Mouse (Mus musculus): ENCODE results near the gene Zfp488.

The Zfp488 gene

DNA sequence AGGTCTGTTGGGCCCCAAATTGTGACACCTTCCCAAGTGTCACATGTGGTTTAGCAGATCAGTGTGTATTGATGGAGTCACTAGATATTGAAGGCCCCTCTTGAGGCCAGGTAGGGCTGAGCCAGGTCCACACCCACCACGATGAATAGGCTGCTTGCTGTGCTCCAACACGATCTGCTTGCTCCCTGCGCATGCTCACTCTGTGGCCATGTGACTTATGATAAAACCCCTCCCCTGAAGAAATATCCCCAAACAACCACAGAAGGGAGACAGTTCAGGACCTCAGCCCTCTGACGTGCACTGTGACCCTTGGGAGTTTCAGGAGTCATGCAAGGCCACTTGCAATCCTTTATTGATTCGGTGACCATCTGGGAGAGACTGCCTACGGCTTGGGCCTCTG is 32.4 kb downstream of the Zfp488 start:
- no peak for DNase-seq (ENCODE audit: low read depth, low spot score)

DNA sequence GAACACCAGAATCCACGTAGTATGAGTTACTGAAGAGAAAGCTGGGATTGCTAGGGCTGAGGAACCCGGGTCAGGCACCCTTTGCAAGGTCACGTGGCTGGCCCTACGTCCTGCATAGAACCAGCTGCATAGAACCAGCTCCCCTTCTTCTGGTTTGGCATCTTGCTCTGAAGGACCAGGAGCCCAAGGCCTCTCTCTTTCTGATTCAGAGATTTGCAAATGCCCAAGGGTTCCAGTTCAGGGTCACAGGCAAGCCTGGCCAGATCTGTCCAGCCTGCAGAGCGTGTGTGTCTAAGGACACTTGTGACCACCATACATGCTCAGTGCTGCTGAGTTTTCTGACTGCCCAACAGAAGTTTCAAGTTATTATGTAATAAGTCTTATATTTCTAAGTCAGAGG is 36.3 kb downstream of the Zfp488 start:
- DNase-seq (ENCODE audit: low read depth, low spot score): no peak

DNA sequence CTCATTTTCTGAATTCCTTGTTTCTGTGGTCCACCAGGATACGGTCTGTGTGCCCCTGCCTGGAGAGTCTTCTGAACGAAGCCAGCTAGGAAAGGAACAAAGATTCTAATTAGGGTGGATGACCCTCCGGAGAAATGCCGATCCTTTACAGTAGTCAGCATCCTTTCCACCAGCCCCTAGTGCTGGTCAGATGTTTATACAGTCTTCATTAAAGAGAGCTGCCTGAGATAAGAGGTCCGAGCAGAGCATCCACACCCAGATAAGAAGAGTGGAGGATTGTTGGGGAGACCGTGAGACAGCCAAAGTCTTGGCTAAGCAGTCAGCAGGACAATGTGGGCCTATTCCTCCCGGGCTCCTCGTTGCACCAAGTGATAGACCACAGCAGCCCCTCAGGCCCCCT is 37.8 kb downstream of the Zfp488 start, which contains the start of gene Gdf2:
Gene Gdf2 (plus strand): TSS at position 301 of the 400 bp plus-strand sequence.
- DNase-seq (ENCODE audit: low read depth, low spot score): no peak

DNA sequence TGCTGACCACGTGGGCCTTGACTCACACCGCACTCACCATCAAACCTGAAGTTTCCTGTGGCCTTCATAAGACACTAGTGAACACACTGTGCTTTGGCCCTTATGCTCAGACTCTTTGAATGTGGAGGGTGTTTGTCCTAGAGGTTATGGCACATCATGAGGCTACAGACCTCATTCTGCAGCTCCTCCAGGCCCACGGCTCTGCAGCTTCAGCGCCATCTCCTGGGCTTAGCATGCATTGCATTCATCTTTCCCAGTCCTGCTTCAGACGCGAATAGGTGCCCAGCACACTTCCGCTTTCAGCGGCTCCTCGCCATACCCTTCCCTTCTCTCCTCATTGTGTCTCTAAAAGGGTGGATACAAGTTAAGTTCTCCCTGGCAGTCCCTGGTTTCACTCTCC is 39.4 kb downstream of the Zfp488 start:
- peak; percentile 60 for DNase-seq (ENCODE audit: low read depth, low spot score)

DNA sequence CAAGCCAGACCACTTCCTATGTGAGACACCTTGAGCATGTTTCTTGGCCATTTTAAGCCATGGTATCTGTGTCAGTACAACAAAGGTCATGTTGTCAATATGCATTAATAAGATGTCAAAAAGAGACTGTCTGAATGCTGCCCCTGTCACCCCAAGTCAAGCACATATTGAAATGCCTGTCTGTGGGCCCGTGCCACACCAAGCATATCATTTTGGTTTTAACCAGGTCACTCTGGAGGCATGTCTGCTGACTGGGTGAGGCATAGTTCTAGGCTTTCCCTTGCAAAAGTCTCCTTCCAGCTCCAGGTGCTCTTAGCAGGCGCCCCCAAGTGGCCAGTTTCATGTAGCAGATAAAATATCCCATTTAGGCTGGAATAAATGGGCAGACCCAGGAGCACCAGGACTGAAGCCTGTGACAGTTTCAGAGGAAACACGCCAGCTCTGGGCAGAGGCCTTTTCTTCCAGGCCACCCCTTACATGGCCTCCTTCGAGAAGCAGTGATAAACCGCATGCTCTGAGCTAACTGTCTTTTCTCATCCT is 44.7 kb downstream of the Zfp488 start:
- DNase-seq (ENCODE audit: low read depth, low spot score): peak; percentile 70

DNA sequence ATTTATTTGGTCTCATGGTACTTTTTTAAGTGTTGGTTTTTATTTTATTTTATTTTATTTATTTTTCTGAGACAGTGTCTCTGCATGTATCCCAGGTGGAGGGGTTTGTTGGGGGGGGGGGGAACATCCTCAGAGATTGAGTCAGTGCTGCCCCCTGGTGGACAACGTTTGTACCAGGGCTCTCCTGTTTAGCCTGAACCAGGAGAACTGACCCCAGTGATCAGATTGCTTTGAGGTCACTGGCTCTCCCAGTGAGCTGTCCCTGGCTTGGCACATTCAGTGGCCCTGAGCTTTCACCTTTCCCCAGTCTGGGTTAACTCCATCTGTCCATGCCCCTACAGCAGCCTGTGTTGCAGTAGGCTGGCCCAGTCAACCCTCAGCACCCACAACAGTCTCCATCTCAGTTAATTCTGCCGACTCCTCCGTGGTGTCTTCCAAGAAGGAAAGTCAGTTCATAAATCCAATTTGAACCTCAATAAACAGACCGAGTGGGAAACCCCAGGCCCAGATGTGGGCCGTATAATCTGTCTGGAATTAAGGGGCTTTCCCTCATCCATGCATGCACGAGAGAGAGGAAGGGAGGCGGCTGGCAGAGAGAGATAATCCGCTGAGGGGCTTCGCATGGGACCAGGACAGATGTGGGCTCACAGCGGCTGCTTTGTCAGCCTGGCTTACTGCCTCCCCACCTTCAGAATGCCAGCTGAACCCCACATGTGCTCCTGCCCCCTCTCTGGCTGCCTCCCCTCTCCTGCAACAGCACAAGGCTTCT is 45.4 kb downstream of the Zfp488 start:
- DNase-seq (ENCODE audit: low read depth, low spot score): peak; percentile 55

DNA sequence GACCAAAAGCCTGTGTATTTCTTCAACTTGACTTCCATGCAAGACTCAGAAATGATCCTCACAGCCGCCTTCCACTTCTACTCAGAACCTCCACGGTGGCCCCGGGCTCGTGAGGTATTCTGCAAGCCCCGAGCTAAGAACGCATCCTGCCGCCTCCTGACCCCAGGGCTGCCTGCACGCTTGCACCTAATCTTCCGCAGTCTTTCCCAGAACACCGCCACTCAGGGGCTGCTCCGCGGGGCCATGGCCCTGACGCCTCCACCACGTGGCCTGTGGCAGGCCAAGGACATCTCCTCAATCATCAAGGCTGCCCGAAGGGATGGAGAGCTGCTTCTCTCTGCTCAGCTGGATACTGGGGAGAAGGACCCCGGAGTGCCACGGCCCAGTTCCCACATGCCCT is 46.7 kb downstream of the Zfp488 start:
- peak; percentile 35 for DNase-seq (ENCODE audit: low read depth, low spot score)

DNA sequence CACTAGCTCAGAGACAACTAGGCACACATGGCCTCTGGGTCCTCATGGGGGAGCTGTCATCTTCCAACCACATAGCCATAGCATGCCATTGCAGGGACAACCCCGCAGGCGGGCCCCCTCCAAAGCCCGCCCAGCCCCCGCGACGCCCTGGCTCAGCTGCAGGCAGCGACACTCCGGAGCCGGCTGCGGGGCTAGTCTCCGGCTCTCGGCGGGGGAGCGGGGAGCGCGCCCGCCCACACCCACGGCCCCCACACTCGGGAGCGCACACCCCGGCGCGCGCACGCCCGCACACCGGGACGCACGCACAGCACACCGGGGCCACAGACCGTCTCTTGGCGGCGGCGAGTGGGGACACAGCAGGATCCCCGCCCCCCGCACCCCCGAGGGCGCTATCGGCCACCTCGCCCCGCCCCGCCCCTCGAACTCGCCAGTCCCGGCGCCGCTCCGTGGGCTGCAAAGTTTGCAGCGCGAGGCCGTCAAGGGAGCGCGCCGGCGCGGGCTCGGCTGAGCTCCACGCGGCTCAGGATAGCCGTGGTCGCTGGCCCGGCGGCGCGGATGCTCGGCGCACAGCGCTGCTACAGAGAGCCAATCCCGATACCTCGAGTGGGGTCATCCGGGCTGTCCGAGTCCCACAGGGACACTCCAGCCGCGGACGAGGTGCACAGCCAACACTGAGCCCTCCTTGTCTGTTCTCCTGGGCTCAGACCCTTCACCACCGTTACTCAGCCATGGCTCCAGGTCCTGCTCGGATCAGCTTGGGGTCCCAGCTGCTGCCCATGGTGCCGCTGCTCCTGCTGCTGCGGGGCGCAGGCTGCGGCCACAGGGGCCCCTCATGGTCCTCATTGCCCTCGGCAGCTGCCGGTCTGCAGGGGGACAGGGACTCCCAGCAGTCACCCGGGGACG is 55.1 kb downstream of the Zfp488 start, which contains the start of gene Gdf10:
Gene Gdf10 (plus strand): TSS at position 420 of the 903 bp plus-strand sequence.
- DNase-seq (ENCODE audit: low read depth, low spot score): peak; percentile 57

DNA sequence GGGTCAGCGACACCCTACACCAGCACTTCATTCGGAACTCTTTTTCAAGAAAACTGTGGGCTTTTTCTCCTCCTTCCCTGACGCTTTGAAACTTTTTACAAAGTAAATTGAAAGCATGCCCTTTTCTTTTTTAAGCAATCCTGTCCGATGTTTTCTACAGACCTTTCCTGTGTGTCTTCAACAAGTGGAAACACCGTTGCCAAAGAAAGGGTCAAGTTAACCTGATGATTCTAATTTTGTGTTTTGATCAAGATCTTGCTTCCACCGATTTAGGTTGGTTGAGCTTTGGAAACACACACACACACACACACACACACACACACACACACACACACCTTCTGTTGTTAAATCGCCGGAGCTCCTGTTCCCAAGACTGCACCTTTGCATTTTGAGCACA is 55.8 kb downstream of the Zfp488 start:
- no peak for DNase-seq (ENCODE audit: low read depth, low spot score)

DNA sequence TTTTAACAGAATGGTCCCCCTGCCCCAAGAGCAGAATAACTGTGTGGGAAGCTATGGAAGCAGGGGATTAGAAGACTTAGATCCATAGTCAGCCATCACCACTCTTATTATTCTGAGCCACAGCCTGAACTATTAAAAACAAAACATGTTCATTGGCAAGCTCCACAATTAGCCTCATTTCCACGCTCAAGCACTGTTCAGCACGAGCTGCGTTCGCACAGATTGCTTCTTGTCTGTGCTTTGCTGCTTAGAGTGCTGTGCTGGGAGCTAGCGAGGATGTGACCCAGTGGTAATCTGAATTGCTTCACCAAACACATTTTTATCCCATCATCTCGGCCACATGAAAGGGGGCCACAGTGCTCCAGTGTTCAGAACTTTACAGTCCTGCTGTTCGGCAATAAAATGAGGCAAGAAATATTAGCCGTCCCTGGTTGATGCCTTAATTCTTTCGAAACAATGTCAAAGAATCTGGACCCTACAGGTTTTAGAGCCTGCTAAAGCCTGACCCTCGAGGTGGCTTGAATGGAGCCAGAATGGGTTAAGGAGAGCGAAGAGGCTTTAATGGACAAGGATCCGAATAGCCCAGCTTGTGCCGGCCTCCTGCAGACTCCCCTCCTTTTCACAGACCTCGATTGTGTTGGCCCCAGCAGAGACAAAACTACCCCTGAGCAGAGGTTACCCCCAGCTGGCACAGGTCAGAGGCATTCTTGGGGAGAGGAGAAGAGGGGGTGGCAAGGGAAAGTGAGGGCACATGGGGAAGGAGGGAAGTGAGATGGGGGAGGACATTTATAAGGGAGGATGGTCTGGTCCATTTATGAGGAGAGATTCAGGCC is 57.6 kb downstream of the Zfp488 start:
- no peak for DNase-seq (ENCODE audit: low read depth, low spot score)
